Mouse (Mus musculus): Measurements from ENCODE around the gene Vmn1r148. TPM values are rescaled to one million over a fixed set of nuclear protein-coding genes. Genes with fewer than 3 reads are reported as not detected.
"Not testable (repeated sequence)": the region's sequence is repeated elsewhere in the genome, so short reads cannot be mapped to it uniquely, and the experiment has no call there.

Gene Vmn1r148
- not detected in 2 replicates for polyA plus RNA-seq (2014; fragmentation: Nextera tagmentation; extraction: Ambion mirVana)

- not testable (repeated sequence) for H3K4me1 ChIP-seq (ENCODE audit: control insufficient read depth, insufficient read depth, low read length); H3K9ac ChIP-seq (ENCODE audit: low read depth, low read length); H3K27me3 ChIP-seq (ENCODE audit: control insufficient read depth, insufficient read depth, low read length); H3K27ac ChIP-seq (ENCODE audit: low read depth, low read length); H3K4me2 ChIP-seq; H3K9me3 ChIP-seq (replicated peaks; ENCODE audit: control insufficient read depth, low read length); ATAC-seq (replicated peaks; ENCODE audit: insufficient number of reproducible peaks, low FRiP score, low TSS enrichment); H3K4me3 ChIP-seq (ENCODE audit: low read depth, low read length); H3K36me3 ChIP-seq (ENCODE audit: control insufficient read depth, insufficient read depth, low read length)
- WGBS (ENCODE audit: insufficient replicate concordance) = no CpG with 5 or more reads among the region's 3 CpGs
Observed at GRCm38 (mm10) chr7:22413283-22413682, at the start of gene Vmn1r148. Vmn1r148 (plus strand) TSS chr7:22413583.

DNA sequence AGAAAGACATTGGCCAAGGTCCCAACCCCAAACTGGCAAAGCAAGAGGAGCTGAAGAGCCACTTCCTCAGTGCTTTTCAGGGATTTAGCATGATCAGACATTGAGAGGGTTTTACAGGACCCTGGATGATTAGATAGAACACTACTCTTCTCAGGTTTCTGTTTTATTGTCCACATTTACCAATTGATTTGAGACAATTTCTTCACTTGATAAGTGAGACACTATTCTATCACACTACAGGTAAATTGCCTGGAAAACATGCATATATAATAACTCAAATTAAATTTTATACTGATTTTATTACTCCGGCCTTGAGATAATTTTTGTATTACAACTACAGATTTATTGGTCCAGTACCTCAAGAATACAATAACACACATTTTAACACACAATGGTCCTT is 42.4 kb upstream of the Vmn1r148 start, which contains the start of gene Gm8660:
Gene Gm8660, minus strand, starts transcription at position 101 of the 400 bp plus-strand sequence.
- H3K27me3 ChIP-seq (ENCODE audit: control insufficient read depth, insufficient read depth, low read length); H3K27ac ChIP-seq (ENCODE audit: low read depth, low read length); ATAC-seq (replicated peaks; ENCODE audit: insufficient number of reproducible peaks, low FRiP score, low TSS enrichment); H3K4me2 ChIP-seq; H3K9me3 ChIP-seq (replicated peaks; ENCODE audit: control insufficient read depth, low read length); H3K9ac ChIP-seq (ENCODE audit: low read depth, low read length); H3K4me3 ChIP-seq (ENCODE audit: low read depth, low read length); H3K4me1 ChIP-seq (ENCODE audit: control insufficient read depth, insufficient read depth, low read length); H3K36me3 ChIP-seq (ENCODE audit: control insufficient read depth, insufficient read depth, low read length): not testable (repeated sequence)
- no CpG with 5 or more reads among the region's 1 CpGs for WGBS (ENCODE audit: insufficient replicate concordance)

DNA sequence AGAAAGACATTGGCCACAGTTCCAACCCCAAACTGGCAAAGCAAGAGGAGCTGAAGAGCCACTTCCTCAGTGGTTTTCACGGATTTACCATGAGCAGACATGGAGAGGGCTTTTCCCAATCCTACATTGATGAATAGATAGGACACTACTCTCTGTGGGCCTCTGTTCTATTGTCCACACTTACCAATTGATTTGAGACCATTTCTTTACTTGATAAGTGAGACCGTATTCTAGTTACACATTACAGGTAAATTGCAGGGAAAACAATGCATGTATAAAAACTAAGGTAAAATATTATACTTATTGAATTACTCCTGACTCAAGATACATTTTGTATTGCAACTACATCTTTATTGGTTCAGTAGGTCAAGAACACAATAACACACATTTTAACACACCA is 24.7 kb downstream of the Vmn1r148 start, which contains the start of gene Vmn1r149:
Gene Vmn1r149, minus strand, starts transcription at position 101 of the 400 bp plus-strand sequence.
- not testable (repeated sequence) for H3K4me1 ChIP-seq (ENCODE audit: control insufficient read depth, insufficient read depth, low read length); H3K27ac ChIP-seq (ENCODE audit: low read depth, low read length); H3K9me3 ChIP-seq (replicated peaks; ENCODE audit: control insufficient read depth, low read length); ATAC-seq (replicated peaks; ENCODE audit: insufficient number of reproducible peaks, low FRiP score, low TSS enrichment); H3K27me3 ChIP-seq (ENCODE audit: control insufficient read depth, insufficient read depth, low read length); H3K4me2 ChIP-seq; H3K36me3 ChIP-seq (ENCODE audit: control insufficient read depth, insufficient read depth, low read length); H3K9ac ChIP-seq (ENCODE audit: low read depth, low read length); H3K4me3 ChIP-seq (ENCODE audit: low read depth, low read length)
- WGBS (ENCODE audit: insufficient replicate concordance) = no CpG with 5 or more reads among the region's 2 CpGs

DNA sequence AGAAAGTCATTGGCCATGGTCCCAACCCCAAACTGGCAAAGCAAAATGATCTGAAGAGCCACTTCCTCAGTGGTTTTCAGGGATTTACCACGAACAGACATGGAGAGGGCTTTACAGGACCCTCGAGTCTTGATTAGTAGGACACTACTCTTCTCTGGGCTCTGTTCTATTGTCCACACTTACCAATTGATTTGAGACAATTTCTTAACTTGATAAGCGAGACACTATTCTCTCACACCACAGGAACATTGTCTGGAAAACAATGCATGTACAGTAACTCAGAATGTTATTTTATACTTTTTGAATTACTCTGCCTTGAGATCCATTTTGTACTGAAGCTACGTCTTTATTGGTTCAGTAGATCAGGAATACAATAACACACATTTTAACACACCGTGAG is 50.6 kb downstream of the Vmn1r148 start, which contains the start of gene Gm10665:
Gene Gm10665, minus strand, starts transcription at position 101 of the 400 bp plus-strand sequence.
- not testable (repeated sequence) for H3K4me3 ChIP-seq (ENCODE audit: low read depth, low read length); H3K9ac ChIP-seq (ENCODE audit: low read depth, low read length); H3K4me2 ChIP-seq; H3K27ac ChIP-seq (ENCODE audit: low read depth, low read length); H3K27me3 ChIP-seq (ENCODE audit: control insufficient read depth, insufficient read depth, low read length); H3K36me3 ChIP-seq (ENCODE audit: control insufficient read depth, insufficient read depth, low read length); H3K4me1 ChIP-seq (ENCODE audit: control insufficient read depth, insufficient read depth, low read length); H3K9me3 ChIP-seq (replicated peaks; ENCODE audit: control insufficient read depth, low read length); ATAC-seq (replicated peaks; ENCODE audit: insufficient number of reproducible peaks, low FRiP score, low TSS enrichment)
- no CpG with 5 or more reads among the region's 5 CpGs for WGBS (ENCODE audit: insufficient replicate concordance)

Other genes starting within 250 kb of the Vmn1r148 start
- not detected in 2 replicates for gene Vmn1r142, start 249.5 kb upstream of the Vmn1r148 start, polyA plus RNA-seq (2014; fragmentation: Nextera tagmentation; extraction: Ambion mirVana)
- not detected in 2 replicates for gene Vmn1r143, start 224.2 kb upstream of the Vmn1r148 start, polyA plus RNA-seq (2014; fragmentation: Nextera tagmentation; extraction: Ambion mirVana)
- not detected in 2 replicates for gene Gm8653, start 212.3 kb upstream of the Vmn1r148 start, polyA plus RNA-seq (2014; fragmentation: Nextera tagmentation; extraction: Ambion mirVana)
- gene Gm8453, start 184.1 kb upstream of the Vmn1r148 start, polyA plus RNA-seq (2014; fragmentation: Nextera tagmentation; extraction: Ambion mirVana) = not detected in 2 replicates
- gene Gm4187, start 83.9 kb upstream of the Vmn1r148 start, polyA plus RNA-seq (2014; fragmentation: Nextera tagmentation; extraction: Ambion mirVana) = not detected in 2 replicates
- not detected in 2 replicates for gene Gm8660, start 42.5 kb upstream of the Vmn1r148 start, polyA plus RNA-seq (2014; fragmentation: Nextera tagmentation; extraction: Ambion mirVana)
- gene Vmn1r149, start 24.6 kb downstream of the Vmn1r148 start, polyA plus RNA-seq (2014; fragmentation: Nextera tagmentation; extraction: Ambion mirVana) = not detected in 2 replicates
- gene Gm10665, start 50.5 kb downstream of the Vmn1r148 start, polyA plus RNA-seq (2014; fragmentation: Nextera tagmentation; extraction: Ambion mirVana) = not detected in 2 replicates
- not detected in 2 replicates for gene Vmn1r151, start 86.1 kb downstream of the Vmn1r148 start, polyA plus RNA-seq (2014; fragmentation: Nextera tagmentation; extraction: Ambion mirVana)
- not detected in 2 replicates for gene Vmn1r152, start 109.4 kb downstream of the Vmn1r148 start, polyA plus RNA-seq (2014; fragmentation: Nextera tagmentation; extraction: Ambion mirVana)
- gene Gm8677, start 121.3 kb downstream of the Vmn1r148 start, polyA plus RNA-seq (2014; fragmentation: Nextera tagmentation; extraction: Ambion mirVana) = not detected in 2 replicates
- gene Gm4201, start 151.8 kb downstream of the Vmn1r148 start, polyA plus RNA-seq (2014; fragmentation: Nextera tagmentation; extraction: Ambion mirVana) = not detected in 2 replicates
- gene Gm4565, start 174.5 kb downstream of the Vmn1r148 start, polyA plus RNA-seq (2014; fragmentation: Nextera tagmentation; extraction: Ambion mirVana) = not detected in 2 replicates
- gene Vmn1r155, start 244.4 kb downstream of the Vmn1r148 start, polyA plus RNA-seq (2014; fragmentation: Nextera tagmentation; extraction: Ambion mirVana) = not detected in 2 replicates

All from heart, embryonic 11.5 days (tissue).